Comparison of ENCODE assay signal across 8 mouse cellular contexts in genomic region chr11:115536856-115537568, GRCm38 (mm10). TPM values are rescaled to one million over a fixed set of nuclear protein-coding genes. Genes with fewer than 3 reads are reported as not detected.
A peak's percentile ranks its signal among the peaks of the same experiment; 100 is the strongest.
DNase-seq lines count a peak whose midpoint lies in the region; ATAC-seq and TF ChIP-seq lines count a peak whose summit lies in the region.

No protein-coding gene starts in this region.

- H3K4me3 ChIP-seq in kidney, embryonic 14.5 days (ENCODE audit: low read length), result peak overlapping the region; percentile 67
- peak overlapping the region; percentile 54 for H3K4me3 ChIP-seq in bone marrow macrophage, adult 2 months (ENCODE audit: insufficient read depth, low read length)
- H3K4me3 ChIP-seq in hindbrain, postnatal 0 days (ENCODE audit: low read length), result peak overlapping the region; percentile 91
- peak overlapping the region; percentile 96 for H3K4me3 ChIP-seq in midbrain, embryonic 16.5 days (ENCODE audit: low read depth, low read length)

- no peaks in the 10 kb centered on the region for H3K27me3 ChIP-seq in kidney, embryonic 14.5 days (ENCODE audit: control insufficient read depth, insufficient read depth, low read length)
- no peaks in the 10 kb centered on the region for H3K27me3 ChIP-seq in hindbrain, postnatal 0 days (ENCODE audit: insufficient read depth, low read length)
- H3K27me3 ChIP-seq in midbrain, embryonic 16.5 days (ENCODE audit: control insufficient read depth, insufficient read depth, low read depth, low read length), result no peaks in the 10 kb centered on the region

- no peak for TF ChIP-seq POLR2A in bone marrow macrophage, adult 2 months (IDR thresholded peaks at IDR 0.05; ENCODE audit: borderline replicate concordance, low read depth, low read length)

- peak overlapping the region; percentile 99 for H3K27ac ChIP-seq in kidney, embryonic 14.5 days (ENCODE audit: low read depth, low read length)
- H3K27ac ChIP-seq in bone marrow macrophage, adult 2 months (ENCODE audit: insufficient read depth, low read depth, low read length), result peak overlapping the region; percentile 74
- H3K27ac ChIP-seq in hindbrain, postnatal 0 days, result peak overlapping the region; percentile 100
- peak overlapping the region; percentile 99 for H3K27ac ChIP-seq in midbrain, embryonic 16.5 days (ENCODE audit: low read length)

- WGBS in kidney, embryonic 14.5 days, result 84% methylated on average over 10 of the region's 10 CpGs
- WGBS in hindbrain, postnatal 0 days, result 71% methylated on average over 10 of the region's 10 CpGs
- WGBS in midbrain, embryonic 16.5 days, result 82% methylated on average over 10 of the region's 10 CpGs

- ATAC-seq in kidney, embryonic 14.5 days (ENCODE audit: low FRiP score, low TSS enrichment), result no peak
- ATAC-seq in hindbrain, postnatal 0 days, result 0 out of 2 replicates have a peak, but pooled peaks have one; percentile 1
- ATAC-seq in midbrain, embryonic 16.5 days, result no peak; the same call in 1 of the 2 replicates
- ATAC-seq in inflammation-experienced regulatory T-cells, adult 6 months, result no peak

- H3K9ac ChIP-seq in kidney, embryonic 14.5 days (ENCODE audit: low read depth, low read length), result no peak overlapping the region
- peak overlapping the region; percentile 47; the same call in 1 of the 2 replicates for H3K9ac ChIP-seq in hindbrain, postnatal 0 days (replicated peaks; ENCODE audit: low read length)
- peak overlapping the region; percentile 60; the same call in 1 of the 2 replicates for H3K9ac ChIP-seq in midbrain, embryonic 16.5 days (ENCODE audit: low read depth, low read length)

- H3K4me2 ChIP-seq in kidney, embryonic 14.5 days (replicated peaks; ENCODE audit: low read depth, low read length), result peak overlapping the region; percentile 45
- H3K4me2 ChIP-seq in hindbrain, postnatal 0 days (ENCODE audit: low read depth, low read length), result peak overlapping the region; percentile 57
- peak overlapping the region; percentile 62 for H3K4me2 ChIP-seq in midbrain, embryonic 16.5 days (ENCODE audit: low read length)

- peaks cover 24% of the 10 kb centered on the region for H3K36me3 ChIP-seq in kidney, embryonic 14.5 days (ENCODE audit: control insufficient read depth, insufficient read depth, low read length)
- peaks cover 13% of the 10 kb centered on the region; the same call in 1 of the 2 replicates for H3K36me3 ChIP-seq in hindbrain, postnatal 0 days (ENCODE audit: insufficient read depth, low read length)
- 0 out of 2 replicates have a peak, but pooled peaks cover 4% of the 10 kb centered on the region for H3K36me3 ChIP-seq in midbrain, embryonic 16.5 days (ENCODE audit: control insufficient read depth, insufficient read depth, low read length)

- no peaks in the 10 kb centered on the region for H3K9me3 ChIP-seq in kidney, embryonic 14.5 days (ENCODE audit: control insufficient read depth, low read length)
- H3K9me3 ChIP-seq in hindbrain, postnatal 0 days (ENCODE audit: low read length), result no peaks in the 10 kb centered on the region
- no peaks in the 10 kb centered on the region for H3K9me3 ChIP-seq in midbrain, embryonic 16.5 days (replicated peaks; ENCODE audit: control insufficient read depth, low read length, poor library complexity, severe bottlenecking)

- TF ChIP-seq CTCF in bone marrow macrophage, adult 2 months (IDR thresholded peaks at IDR 0.05; ENCODE audit: low read depth, low read length), result no peak
- TF ChIP-seq CTCF in hindbrain, postnatal 0 days (IDR thresholded peaks at IDR 0.05; ENCODE audit: low read depth), result no peak; the same call in 1 of the 2 replicates

- peaks cover 13% of the 10 kb centered on the region; the same call in 1 of the 2 replicates for H3K4me1 ChIP-seq in kidney, embryonic 14.5 days (ENCODE audit: control insufficient read depth, insufficient read depth, low read length)
- peaks cover 3% of the 10 kb centered on the region; the same call in 1 of the 2 replicates for H3K4me1 ChIP-seq in bone marrow macrophage, adult 2 months (ENCODE audit: control insufficient read depth, insufficient read depth, low read length)
- peaks cover 14% of the 10 kb centered on the region for H3K4me1 ChIP-seq in hindbrain, postnatal 0 days (ENCODE audit: insufficient read depth, low read length)
- H3K4me1 ChIP-seq in midbrain, embryonic 16.5 days (ENCODE audit: control insufficient read depth, insufficient read depth, low read length), result peaks cover 15% of the 10 kb centered on the region

- DNase-seq in kidney, adult 11 months, result no peak
- DNase-seq in CD8-positive naive resting alpha-beta T cell, adult 2 months (ENCODE audit: low read depth in 2 of 2, low spot score in 2 of 2), result peak; percentile 38 to 50
- peak; percentile 32 for DNase-seq in hindbrain, postnatal 0 days (ENCODE audit: low spot score)
- no peak for DNase-seq in urinary bladder, adult 18-20 months (ENCODE audit: low spot score in 2 of 2)

RNA-seq across cellular contexts. Expression of gene Sumo2, which starts 0.9 kb away (rescaled TPM):
- polyA plus RNA-seq in kidney, embryonic 14.5 days (2014; fragmentation: Nextera tagmentation; extraction: Ambion mirVana), result 1,228 and 1,562 TPM in 2 replicates
- polyA plus RNA-seq in bone marrow macrophage, adult 2 months (2012; ENCODE audit: insufficient read depth, insufficient read length, missing spikeins), result 303 and 332 TPM in 2 replicates
- total RNA-seq in hindbrain, postnatal 0 days (2014; rRNA removed), result 474 and 477 TPM in 2 replicates
- polyA plus RNA-seq in hindbrain, postnatal 0 days (2015; fragmentation: Nextera tagmentation; extraction: Ambion mirVana), result 981 and 1,003 TPM in 2 replicates
- polyA plus RNA-seq in midbrain, embryonic 16.5 days (2015; fragmentation: Nextera tagmentation; extraction: Ambion mirVana), result 1,000 and 1,072 TPM in 2 replicates
- 100 to 1,000 TPM; 668 to 906 (median 737) TPM for polyA plus RNA-seq in inflammation-experienced regulatory T-cells, adult 6 months (2017; shearing (Covaris generic))

RNA-seq across cellular contexts. Expression of gene Jpt1, which starts 22.8 kb away (rescaled TPM):
- 487 and 524 TPM in 2 replicates for polyA plus RNA-seq in kidney, embryonic 14.5 days (2014; fragmentation: Nextera tagmentation; extraction: Ambion mirVana)
- polyA plus RNA-seq in bone marrow macrophage, adult 2 months (2012; ENCODE audit: insufficient read depth, insufficient read length, missing spikeins), result 166 and 168 TPM in 2 replicates
- 640 and 655 TPM in 2 replicates for total RNA-seq in hindbrain, postnatal 0 days (2014; rRNA removed)
- polyA plus RNA-seq in hindbrain, postnatal 0 days (2015; fragmentation: Nextera tagmentation; extraction: Ambion mirVana), result 966 and 1,016 TPM in 2 replicates
- polyA plus RNA-seq in midbrain, embryonic 16.5 days (2015; fragmentation: Nextera tagmentation; extraction: Ambion mirVana), result 1,597 and 1,674 TPM in 2 replicates
- polyA plus RNA-seq in inflammation-experienced regulatory T-cells, adult 6 months (2017; shearing (Covaris generic)), result 100 to 1,000 TPM; 619 to 638 (median 633) TPM

RNA-seq across cellular contexts. Expression of gene Nup85, which starts 27.2 kb away (rescaled TPM):
- polyA plus RNA-seq in kidney, embryonic 14.5 days (2014; fragmentation: Nextera tagmentation; extraction: Ambion mirVana), result 159 and 197 TPM in 2 replicates
- polyA plus RNA-seq in bone marrow macrophage, adult 2 months (2012; ENCODE audit: insufficient read depth, insufficient read length, missing spikeins), result 32.3 and 34.6 TPM in 2 replicates
- 50.2 and 61.9 TPM in 2 replicates for total RNA-seq in hindbrain, postnatal 0 days (2014; rRNA removed)
- 80.7 and 81.8 TPM in 2 replicates for polyA plus RNA-seq in hindbrain, postnatal 0 days (2015; fragmentation: Nextera tagmentation; extraction: Ambion mirVana)
- polyA plus RNA-seq in midbrain, embryonic 16.5 days (2015; fragmentation: Nextera tagmentation; extraction: Ambion mirVana), result 103 and 106 TPM in 2 replicates
- 10 to 100 TPM; 46.0 to 56.8 (median 53.8) TPM for polyA plus RNA-seq in inflammation-experienced regulatory T-cells, adult 6 months (2017; shearing (Covaris generic))

RNA-seq across cellular contexts. Expression of gene Nt5c, which starts 45.4 kb away (rescaled TPM):
- 75.6 and 76.3 TPM in 2 replicates for polyA plus RNA-seq in kidney, embryonic 14.5 days (2014; fragmentation: Nextera tagmentation; extraction: Ambion mirVana)
- polyA plus RNA-seq in bone marrow macrophage, adult 2 months (2012; ENCODE audit: insufficient read depth, insufficient read length, missing spikeins), result 66.3 and 79.3 TPM in 2 replicates
- total RNA-seq in hindbrain, postnatal 0 days (2014; rRNA removed), result 54.3 and 62.2 TPM in 2 replicates
- 129 and 130 TPM in 2 replicates for polyA plus RNA-seq in hindbrain, postnatal 0 days (2015; fragmentation: Nextera tagmentation; extraction: Ambion mirVana)
- 100 and 104 TPM in 2 replicates for polyA plus RNA-seq in midbrain, embryonic 16.5 days (2015; fragmentation: Nextera tagmentation; extraction: Ambion mirVana)
- 100 to 1,000 TPM; 242 to 269 (median 245) TPM for polyA plus RNA-seq in inflammation-experienced regulatory T-cells, adult 6 months (2017; shearing (Covaris generic))

Comparison
In these comparisons a context has a peak if more than half of its experiments do, and no peak if none do; other contexts are left out.
1. DNase-seq: peak in CD8-positive naive resting alpha-beta T cell, adult 2 months (2 of 2) and hindbrain, postnatal 0 days (single experiment); none in kidney, adult 11 months (single experiment) and urinary bladder, adult 18-20 months (0 of 2).
2. Peak in every context shown above with its lines, with median percentiles within 50 percentile points of each other: H3K27ac ChIP-seq, H3K4me2 ChIP-seq and H3K4me3 ChIP-seq.